Mouse (Mus musculus): ENCODE data around the gene Mylk2. TPM values are rescaled to one million over a fixed set of nuclear protein-coding genes. Genes with fewer than 3 reads are reported as not detected.
A peak's percentile ranks its signal among the peaks of the same experiment; 100 is the strongest.

Gene Mylk2
- polyA plus RNA-seq, 1 experiment from 2014 or later, result 0.12 TPM

DNA sequence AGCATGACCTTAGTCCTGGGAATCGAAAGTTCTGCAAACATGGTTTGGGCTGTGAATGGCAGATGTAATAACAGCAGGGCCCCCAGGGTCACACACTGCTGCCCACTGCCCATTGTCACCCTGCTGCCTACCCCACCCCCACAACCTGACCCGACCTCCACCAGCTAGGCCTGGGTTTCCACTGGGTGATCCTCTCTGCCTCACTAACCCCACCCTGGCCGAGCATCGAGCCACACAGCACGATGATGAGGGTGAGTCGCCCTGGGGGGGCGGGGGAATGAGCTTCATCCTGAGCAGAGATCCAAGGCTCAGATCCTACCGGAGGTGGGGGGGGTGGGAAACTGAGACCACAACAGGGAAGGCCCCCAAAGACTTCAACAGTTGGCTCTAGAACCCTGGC, 13.0 kb downstream of the Mylk2 start:
- Histone ChIP-seq H3K4me1 (ENCODE audit: control insufficient read depth, insufficient read depth, low read length) (peaks cover 16% of the 10 kb centered on the region; the same call in 1 of the 2 replicates), H3K36me3 (ENCODE audit: control insufficient read depth, insufficient read depth, low read length) (no peaks in the 10 kb centered on the region), H3K9ac (ENCODE audit: low read depth, low read length) (no peak overlapping the region), H3K4me2 (ENCODE audit: low read depth, low read length) (no peak overlapping the region), H3K27ac (ENCODE audit: low read length) (no peak overlapping the region), H3K4me3 (ENCODE audit: low read length) (no peak overlapping the region), H3K9me3 (ENCODE audit: control insufficient read depth, low read length) (no peaks in the 10 kb centered on the region), H3K27me3 (replicated peaks; ENCODE audit: control insufficient read depth, insufficient read depth, low read length) (no peaks in the 10 kb centered on the region)
- 70% methylated on average over 7 of the region's 8 CpGs for WGBS
- no peak for ATAC-seq

DNA sequence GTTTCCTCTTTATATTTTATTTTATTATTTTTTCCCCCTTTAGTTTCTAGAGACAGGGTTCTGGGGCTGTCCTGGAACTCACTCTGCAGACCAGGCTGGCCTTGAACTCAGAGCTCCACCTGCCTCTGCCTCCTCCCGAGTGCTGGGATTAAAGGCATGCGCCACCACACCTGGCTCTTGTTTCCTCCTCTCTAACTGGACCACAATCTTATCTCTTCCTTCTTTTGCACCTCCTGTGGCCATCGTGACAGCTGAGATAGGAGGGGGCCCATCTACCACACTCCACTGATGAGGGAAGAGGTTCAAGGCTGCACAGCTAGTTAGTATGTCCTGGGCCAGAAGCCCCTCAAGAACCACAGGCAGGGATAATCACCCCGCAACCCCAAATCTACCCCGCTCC, 13.4 kb downstream of the Mylk2 start:
- Histone ChIP-seq H3K36me3 (ENCODE audit: control insufficient read depth, insufficient read depth, low read length) (no peaks in the 10 kb centered on the region), H3K27me3 (replicated peaks; ENCODE audit: control insufficient read depth, insufficient read depth, low read length) (no peaks in the 10 kb centered on the region), H3K4me1 (ENCODE audit: control insufficient read depth, insufficient read depth, low read length) (peaks cover 16% of the 10 kb centered on the region; the same call in 1 of the 2 replicates), H3K4me2 (ENCODE audit: low read depth, low read length) (no peak overlapping the region), H3K9ac (ENCODE audit: low read depth, low read length) (no peak overlapping the region), H3K27ac (ENCODE audit: low read length) (no peak overlapping the region), H3K4me3 (ENCODE audit: low read length) (no peak overlapping the region), H3K9me3 (ENCODE audit: control insufficient read depth, low read length) (no peaks in the 10 kb centered on the region)
- WGBS, result 88% methylated on average over 5 of the region's 5 CpGs
- ATAC-seq, result no peak

DNA sequence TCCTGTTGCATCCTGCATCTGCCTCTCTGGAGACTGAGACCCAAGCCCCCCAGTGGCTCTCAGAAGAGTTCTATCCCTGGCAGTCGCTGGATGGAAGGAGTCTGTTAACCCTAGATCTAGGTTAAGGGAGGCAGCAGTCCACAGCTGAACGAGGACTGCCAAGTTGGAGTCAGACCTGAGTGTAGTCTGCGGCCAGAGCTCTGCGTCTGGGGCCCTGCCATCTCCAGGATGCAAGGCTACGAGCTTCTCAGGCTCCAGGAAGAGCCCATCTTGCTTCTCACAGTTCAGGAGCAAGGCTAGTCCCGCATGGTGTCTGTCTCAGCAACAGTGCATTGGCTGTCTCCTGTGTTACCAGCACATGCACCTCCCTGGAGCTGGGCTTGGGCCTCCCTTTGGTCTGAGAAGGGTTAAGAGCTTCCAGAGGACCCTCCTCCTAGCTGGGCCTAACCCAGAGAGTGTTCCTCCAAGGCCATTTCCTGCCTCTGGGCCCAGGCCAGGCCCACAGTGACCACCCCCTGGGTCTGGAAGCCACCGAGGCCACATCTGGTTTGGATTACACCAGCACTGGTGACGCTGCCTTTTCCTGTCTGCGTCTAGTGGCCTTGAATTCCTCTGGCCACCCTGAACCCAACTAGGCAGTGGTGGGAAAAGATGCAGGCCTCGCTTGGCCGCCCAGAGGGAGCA, 14.2 kb downstream of the Mylk2 start:
- no peak overlapping the region for H3K4me2 ChIP-seq (ENCODE audit: low read depth, low read length)
- WGBS, result 50% methylated on average over 11 of the region's 11 CpGs
- no peaks in the 10 kb centered on the region for H3K9me3 ChIP-seq (ENCODE audit: control insufficient read depth, low read length)
- no peak overlapping the region for H3K4me3 ChIP-seq (ENCODE audit: low read length)
- H3K27ac ChIP-seq (ENCODE audit: low read length), result peak overlapping the region; percentile 11
- peaks cover 16% of the 10 kb centered on the region; the same call in 1 of the 2 replicates for H3K4me1 ChIP-seq (ENCODE audit: control insufficient read depth, insufficient read depth, low read length)
- H3K27me3 ChIP-seq (replicated peaks; ENCODE audit: control insufficient read depth, insufficient read depth, low read length), result no peaks in the 10 kb centered on the region
- peak; percentile 57 for ATAC-seq
- H3K9ac ChIP-seq (ENCODE audit: low read depth, low read length), result peak overlapping the region; percentile 8; the same call in 1 of the 2 replicates
- no peaks in the 10 kb centered on the region for H3K36me3 ChIP-seq (ENCODE audit: control insufficient read depth, insufficient read depth, low read length)

DNA sequence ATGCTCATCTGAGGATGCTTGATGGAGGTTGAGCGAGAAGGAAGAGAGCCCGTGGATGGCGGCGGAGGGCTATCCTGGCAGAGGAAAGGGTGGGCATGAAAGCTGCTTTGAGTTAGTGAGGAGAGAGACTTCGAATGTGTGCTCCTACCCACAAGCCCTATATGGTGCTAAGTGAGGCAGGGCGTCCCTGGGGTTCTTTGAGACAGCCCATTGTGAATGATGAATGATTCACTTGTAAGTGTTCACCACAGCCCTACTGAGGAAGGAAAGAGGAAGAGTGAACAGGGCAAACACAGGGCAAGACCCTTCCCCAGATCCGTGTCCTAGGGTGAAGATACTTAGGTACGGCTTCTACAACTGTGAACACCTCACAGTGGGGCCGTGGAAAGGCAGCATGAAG, 15.7 kb downstream of the Mylk2 start:
- Histone ChIP-seq H3K4me3 (ENCODE audit: low read length) (no peak overlapping the region), H3K9ac (ENCODE audit: low read depth, low read length) (no peak overlapping the region), H3K27ac (ENCODE audit: low read length) (no peak overlapping the region), H3K4me2 (ENCODE audit: low read depth, low read length) (no peak overlapping the region), H3K4me1 (ENCODE audit: control insufficient read depth, insufficient read depth, low read length) (peaks cover 12% of the 10 kb centered on the region; the same call in 1 of the 2 replicates), H3K36me3 (ENCODE audit: control insufficient read depth, insufficient read depth, low read length) (no peaks in the 10 kb centered on the region), H3K9me3 (ENCODE audit: control insufficient read depth, low read length) (no peaks in the 10 kb centered on the region), H3K27me3 (replicated peaks; ENCODE audit: control insufficient read depth, insufficient read depth, low read length) (no peaks in the 10 kb centered on the region)
- no peak for ATAC-seq
- WGBS, result 70% methylated on average over 9 of the region's 9 CpGs

DNA sequence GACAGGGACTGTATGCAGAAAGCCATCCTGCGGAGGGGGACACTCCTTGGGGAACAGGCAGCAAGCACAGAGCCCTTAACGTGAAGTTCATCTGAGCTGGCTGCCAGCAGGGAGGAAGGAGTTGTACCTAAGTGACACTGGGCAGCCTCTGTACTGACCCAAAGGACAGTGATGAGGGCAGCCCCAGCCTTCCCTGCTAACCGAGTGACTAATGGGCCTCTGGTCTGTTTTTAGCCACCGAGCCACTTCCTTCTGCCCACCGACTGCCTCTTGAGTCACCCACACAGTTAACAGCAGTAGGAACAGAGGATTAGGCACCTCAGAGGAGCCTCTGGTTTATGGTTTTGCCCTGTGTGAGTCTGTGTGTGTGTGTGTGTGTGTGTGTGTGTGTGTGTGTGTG, 16.2 kb downstream of the Mylk2 start:
- Histone ChIP-seq H3K4me1 (ENCODE audit: control insufficient read depth, insufficient read depth, low read length) (peaks cover 10% of the 10 kb centered on the region; the same call in 1 of the 2 replicates), H3K27ac (ENCODE audit: low read length) (no peak overlapping the region), H3K4me3 (ENCODE audit: low read length) (no peak overlapping the region), H3K9me3 (ENCODE audit: control insufficient read depth, low read length) (no peaks in the 10 kb centered on the region), H3K9ac (ENCODE audit: low read depth, low read length) (no peak overlapping the region), H3K4me2 (ENCODE audit: low read depth, low read length) (no peak overlapping the region), H3K36me3 (ENCODE audit: control insufficient read depth, insufficient read depth, low read length) (no peaks in the 10 kb centered on the region), H3K27me3 (replicated peaks; ENCODE audit: control insufficient read depth, insufficient read depth, low read length) (no peaks in the 10 kb centered on the region)
- WGBS, result 47% methylated on average over 5 of the region's 5 CpGs
- no peak for ATAC-seq

DNA sequence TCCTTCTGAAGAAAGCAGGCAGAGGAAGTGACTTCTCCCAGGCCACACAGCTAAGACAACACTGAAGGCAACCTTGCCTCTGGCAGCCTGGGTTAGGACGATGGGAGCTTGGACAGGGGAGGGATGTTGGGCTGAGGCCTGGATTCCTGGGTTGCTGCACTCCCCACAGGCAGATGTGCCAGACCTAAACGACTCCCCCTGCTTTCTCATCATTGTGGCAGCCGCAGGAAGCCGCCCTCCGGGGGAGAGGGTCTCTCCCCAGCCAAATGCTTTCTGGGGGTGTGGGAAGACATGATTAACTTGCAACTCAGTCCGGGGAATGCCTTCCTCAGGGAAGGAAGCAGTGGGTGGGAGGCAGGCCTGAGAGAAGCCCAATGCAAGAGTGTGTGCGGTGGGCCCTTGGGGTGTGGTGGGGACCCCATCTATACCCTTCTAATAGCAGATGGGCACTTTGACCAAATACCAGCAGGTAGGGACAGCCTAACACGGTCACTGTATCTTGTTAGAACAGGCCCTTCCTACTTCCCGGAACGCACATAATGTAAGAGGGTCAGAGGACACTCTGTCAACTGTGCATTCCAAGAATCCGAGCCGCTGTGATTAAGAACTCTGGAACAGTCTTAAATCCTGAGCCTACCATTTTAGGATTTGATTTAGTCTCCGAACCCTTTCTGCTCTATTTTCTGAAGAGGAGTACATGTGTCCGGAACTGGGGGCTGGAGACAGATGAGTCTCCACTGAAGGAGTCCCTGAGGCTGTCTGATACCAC, 17.3 kb downstream of the Mylk2 start:
- no peaks in the 10 kb centered on the region for H3K9me3 ChIP-seq (ENCODE audit: control insufficient read depth, low read length)
- H3K27me3 ChIP-seq (replicated peaks; ENCODE audit: control insufficient read depth, insufficient read depth, low read length), result no peaks in the 10 kb centered on the region
- H3K4me1 ChIP-seq (ENCODE audit: control insufficient read depth, insufficient read depth, low read length), result peaks cover 10% of the 10 kb centered on the region; the same call in 1 of the 2 replicates
- H3K9ac ChIP-seq (ENCODE audit: low read depth, low read length), result no peak overlapping the region
- WGBS, result 48% methylated on average over 14 of the region's 14 CpGs
- no peak for ATAC-seq
- peak overlapping the region; percentile 27 for H3K27ac ChIP-seq (ENCODE audit: low read length)
- H3K4me3 ChIP-seq (ENCODE audit: low read length), result no peak overlapping the region
- H3K4me2 ChIP-seq (ENCODE audit: low read depth, low read length), result no peak overlapping the region
- H3K36me3 ChIP-seq (ENCODE audit: control insufficient read depth, insufficient read depth, low read length), result no peaks in the 10 kb centered on the region

DNA sequence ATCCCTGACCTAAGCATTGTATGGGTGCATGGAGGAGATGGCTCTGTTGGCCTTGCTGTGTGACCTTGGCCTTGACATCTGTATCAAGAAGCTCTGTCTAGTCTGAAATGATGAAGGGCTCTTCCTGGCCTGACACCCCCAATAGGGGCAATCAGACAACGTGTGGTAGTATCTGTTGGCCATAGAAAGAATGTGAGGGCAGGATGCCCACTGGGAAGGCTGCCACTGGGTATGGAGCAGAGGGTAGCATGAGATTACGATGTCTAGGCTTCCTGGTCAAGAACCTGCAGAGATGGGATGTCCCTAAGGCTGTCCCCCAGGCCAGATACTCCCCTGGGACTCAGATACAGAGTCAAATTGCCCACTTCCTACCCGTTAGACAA, 17.8 kb downstream of the Mylk2 start:
- H3K4me3 ChIP-seq (ENCODE audit: low read length), result no peak overlapping the region
- H3K9ac ChIP-seq (ENCODE audit: low read depth, low read length), result no peak overlapping the region
- H3K9me3 ChIP-seq (ENCODE audit: control insufficient read depth, low read length), result no peaks in the 10 kb centered on the region
- ATAC-seq, result no peak
- peaks cover 9% of the 10 kb centered on the region; the same call in 1 of the 2 replicates for H3K4me1 ChIP-seq (ENCODE audit: control insufficient read depth, insufficient read depth, low read length)
- H3K36me3 ChIP-seq (ENCODE audit: control insufficient read depth, insufficient read depth, low read length), result no peaks in the 10 kb centered on the region
- H3K27me3 ChIP-seq (replicated peaks; ENCODE audit: control insufficient read depth, insufficient read depth, low read length), result no peaks in the 10 kb centered on the region
- no peak overlapping the region for H3K4me2 ChIP-seq (ENCODE audit: low read depth, low read length)
- 73% methylated on average over 3 of the region's 3 CpGs for WGBS
- H3K27ac ChIP-seq (ENCODE audit: low read length), result no peak overlapping the region; the same call in 1 of the 2 replicates

DNA sequence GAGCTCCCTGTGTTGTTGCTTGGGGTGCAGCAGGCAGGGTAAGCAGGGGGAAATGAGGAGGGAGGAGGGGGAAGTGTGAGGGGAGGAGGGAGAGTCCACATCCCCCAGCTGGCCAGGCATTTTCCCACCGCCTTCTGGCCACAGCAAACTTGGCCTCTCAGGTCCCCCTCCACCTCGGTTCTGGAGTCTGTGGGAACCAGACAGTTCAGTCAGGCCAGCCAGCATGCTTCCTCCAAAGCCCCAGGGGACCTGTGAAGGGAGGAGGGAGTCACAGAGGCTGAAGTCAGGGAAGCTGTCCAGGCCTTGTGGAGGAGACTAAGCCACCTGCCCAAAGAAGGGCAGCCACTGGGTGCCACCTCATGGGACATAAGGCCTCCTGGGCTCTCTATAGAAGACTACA, 19.1 kb downstream of the Mylk2 start:
- Histone ChIP-seq H3K4me1 (ENCODE audit: control insufficient read depth, insufficient read depth, low read length) (peaks cover 5% of the 10 kb centered on the region; the same call in 1 of the 2 replicates), H3K27me3 (replicated peaks; ENCODE audit: control insufficient read depth, insufficient read depth, low read length) (no peaks in the 10 kb centered on the region), H3K4me2 (ENCODE audit: low read depth, low read length) (no peak overlapping the region), H3K9me3 (ENCODE audit: control insufficient read depth, low read length) (no peaks in the 10 kb centered on the region), H3K4me3 (ENCODE audit: low read length) (no peak overlapping the region), H3K36me3 (ENCODE audit: control insufficient read depth, insufficient read depth, low read length) (no peaks in the 10 kb centered on the region), H3K9ac (ENCODE audit: low read depth, low read length) (peak overlapping the region; percentile 2; the same call in 1 of the 2 replicates), H3K27ac (ENCODE audit: low read length) (no peak overlapping the region; the same call in 1 of the 2 replicates)
- WGBS, result 26% methylated on average over 2 of the region's 2 CpGs
- no peak for ATAC-seq

DNA sequence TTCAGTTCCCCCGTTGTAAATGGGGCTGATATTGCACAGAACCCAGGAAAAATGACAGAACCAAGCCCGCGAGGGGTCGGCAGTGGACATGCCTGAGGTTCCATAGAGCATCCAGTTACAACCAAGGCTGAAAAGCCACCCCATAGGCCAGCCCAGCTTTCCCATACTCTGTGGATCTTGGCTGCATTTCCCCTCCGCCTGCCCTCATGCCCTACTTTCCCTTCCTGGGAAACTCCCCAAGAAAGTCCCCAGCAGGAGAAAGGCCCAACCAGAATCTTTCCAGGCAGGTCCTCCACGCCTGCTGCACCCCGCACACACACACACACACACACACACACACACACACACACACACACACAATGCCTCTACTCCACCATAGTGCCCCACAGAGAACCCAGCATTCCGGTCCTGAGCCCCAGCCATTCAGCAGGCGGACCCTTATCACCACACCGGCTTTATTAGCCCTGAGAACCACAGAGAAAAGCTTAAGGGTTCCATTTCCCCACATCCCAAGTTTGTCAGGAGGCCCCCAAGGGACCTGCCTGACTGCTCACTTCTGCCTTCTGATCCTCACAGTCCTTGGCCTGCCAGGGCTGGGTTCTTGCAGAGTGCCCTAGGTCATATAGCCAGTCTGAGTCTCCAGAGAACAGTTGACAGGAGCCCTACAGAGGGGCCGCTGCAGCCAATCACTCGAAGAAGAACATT, 20.5 kb downstream of the Mylk2 start:
- Histone ChIP-seq H3K36me3 (ENCODE audit: control insufficient read depth, insufficient read depth, low read length) (no peaks in the 10 kb centered on the region), H3K4me1 (ENCODE audit: control insufficient read depth, insufficient read depth, low read length) (no peaks in the 10 kb centered on the region; the same call in 1 of the 2 replicates), H3K27ac (ENCODE audit: low read length) (peak overlapping the region; percentile 54), H3K9me3 (ENCODE audit: control insufficient read depth, low read length) (no peaks in the 10 kb centered on the region), H3K4me3 (ENCODE audit: low read length) (0 out of 2 replicates have a peak overlapping the region, but pooled peaks have one; percentile 6), H3K9ac (ENCODE audit: low read depth, low read length) (peak overlapping the region; percentile 27; the same call in 1 of the 2 replicates), H3K27me3 (replicated peaks; ENCODE audit: control insufficient read depth, insufficient read depth, low read length) (no peaks in the 10 kb centered on the region; the same call in 1 of the 2 replicates), H3K4me2 (ENCODE audit: low read depth, low read length) (no peak overlapping the region)
- no peak for ATAC-seq
- WGBS, result 58% methylated on average over 12 of the region's 12 CpGs

Measured in intestine, embryonic 16.5 days (tissue).